9 mouse cellular contexts compared by ENCODE assay signal in genomic region chr3:101398877-101399276, GRCm38 (mm10). TPM values are rescaled to one million over a fixed set of nuclear protein-coding genes. Genes with fewer than 3 reads are reported as not detected.
DNase-seq lines count a peak whose midpoint lies in the region; ATAC-seq lines count a peak whose summit lies in the region.
"Had no signal": no experiment of that assay in that cellular context is flagged by ENCODE, and none has a peak within 500 bp of the region (broad histone marks: within the 10 kb centered on the region; RNA-seq: fewer than 3 reads in every experiment).

No protein-coding gene starts in this region.

- no peaks in the 10 kb centered on the region for H3K36me3 ChIP-seq in lung, embryonic 16.5 days (ENCODE audit: control insufficient read depth, insufficient read depth, low read length)
- H3K36me3 ChIP-seq in intestine, embryonic 14.5 days (ENCODE audit: control insufficient read depth, insufficient read depth, low read length): no peaks in the 10 kb centered on the region
- no peaks in the 10 kb centered on the region for H3K36me3 ChIP-seq in stomach, embryonic 15.5 days

- 77% methylated on average over 2 of the region's 2 CpGs for WGBS in lung, embryonic 16.5 days
- WGBS in intestine, embryonic 14.5 days: 61% methylated on average over 2 of the region's 2 CpGs
- 77% methylated on average over 2 of the region's 2 CpGs for WGBS in stomach, embryonic 15.5 days

- no peaks in the 10 kb centered on the region for H3K27me3 ChIP-seq in lung, embryonic 16.5 days (ENCODE audit: control insufficient read depth, insufficient read depth, low read depth, low read length)
- no peaks in the 10 kb centered on the region for H3K27me3 ChIP-seq in intestine, embryonic 14.5 days (replicated peaks; ENCODE audit: control insufficient read depth, insufficient read depth, low read length)
- no peaks in the 10 kb centered on the region for H3K27me3 ChIP-seq in stomach, embryonic 15.5 days (replicated peaks)

- no peaks in the 10 kb centered on the region for H3K9me3 ChIP-seq in lung, embryonic 16.5 days (ENCODE audit: control insufficient read depth, low read length)
- H3K9me3 ChIP-seq in intestine, embryonic 14.5 days (ENCODE audit: control insufficient read depth, low read length): no peaks in the 10 kb centered on the region
- H3K9me3 ChIP-seq in stomach, embryonic 15.5 days: no peaks in the 10 kb centered on the region

- peak overlapping the region; percentile 34; the same call in 1 of the 2 replicates for H3K27ac ChIP-seq in lung, embryonic 16.5 days (ENCODE audit: low read length)
- peak overlapping the region; percentile 17; the same call in 1 of the 2 replicates for H3K27ac ChIP-seq in intestine, embryonic 14.5 days (ENCODE audit: low read depth)
- peak overlapping the region; percentile 70 for H3K27ac ChIP-seq in stomach, embryonic 15.5 days

- no peak for ATAC-seq in lung, embryonic 16.5 days (ENCODE audit: low read depth)
- no peak for ATAC-seq in intestine, embryonic 14.5 days (replicated peaks; ENCODE audit: low FRiP score, low TSS enrichment, low read depth)
- ATAC-seq in stomach, embryonic 15.5 days (ENCODE audit: insufficient read depth, low FRiP score, low read depth): no peak

- DNase-seq in cerebellum, postnatal 14 days: peak; percentile 62 to 77
- no peak for DNase-seq in cerebellum, adult 9-10 months
- no peak for DNase-seq in lung, postnatal 14 days
- DNase-seq in intestine, embryonic 14.5 days (ENCODE audit: low spot score): no peak
- no peak for DNase-seq in right cerebral cortex, postnatal 25 days
- DNase-seq in lung, postnatal 36 days: no peak
- DNase-seq: thymus, adult 18-20 months had no signal

- no peak overlapping the region for H3K4me2 ChIP-seq in lung, embryonic 16.5 days (ENCODE audit: low read depth, low read length)
- no peak overlapping the region for H3K4me2 ChIP-seq in intestine, embryonic 14.5 days (ENCODE audit: low read length)
- 0 out of 2 replicates have a peak overlapping the region, but pooled peaks have one; percentile 1 for H3K4me2 ChIP-seq in stomach, embryonic 15.5 days

- no peak overlapping the region for H3K9ac ChIP-seq in lung, embryonic 16.5 days (ENCODE audit: low read length)
- no peak overlapping the region for H3K9ac ChIP-seq in intestine, embryonic 14.5 days (ENCODE audit: low read length)
- H3K9ac ChIP-seq in stomach, embryonic 15.5 days: no peak overlapping the region

- peaks cover 56% of the 10 kb centered on the region for H3K4me1 ChIP-seq in lung, embryonic 16.5 days (replicated peaks; ENCODE audit: control insufficient read depth, insufficient read depth, low read length)
- H3K4me1 ChIP-seq in intestine, embryonic 14.5 days (replicated peaks; ENCODE audit: control insufficient read depth, insufficient read depth, low read length): peaks cover 79% of the 10 kb centered on the region
- peaks cover 66% of the 10 kb centered on the region for H3K4me1 ChIP-seq in stomach, embryonic 15.5 days

- H3K4me3 ChIP-seq in lung, embryonic 16.5 days (ENCODE audit: low read length): no peak overlapping the region
- H3K4me3 ChIP-seq in intestine, embryonic 14.5 days (ENCODE audit: low read depth, low read length): no peak overlapping the region
- no peak overlapping the region for H3K4me3 ChIP-seq in stomach, embryonic 15.5 days (replicated peaks)

RNA-seq across cellular contexts. Expression of gene Igsf3, which starts 22.0 kb away (rescaled TPM):
- polyA plus RNA-seq in lung, embryonic 16.5 days (2015; fragmentation: Nextera tagmentation; extraction: Ambion mirVana): 40.5 and 40.6 TPM in 2 replicates
- 18.3 and 19.3 TPM in 2 replicates for polyA plus RNA-seq in intestine, embryonic 14.5 days (2014; fragmentation: Nextera tagmentation; extraction: Ambion mirVana)
- polyA plus RNA-seq in stomach, embryonic 15.5 days (2015; fragmentation: Nextera tagmentation; extraction: Ambion mirVana): 32.0 and 37.0 TPM in 2 replicates

Comparison
In these comparisons a context has a peak if more than half of its experiments do, and no peak if none do; other contexts are left out.
1. DNase-seq: peak in cerebellum, postnatal 14 days (2 of 2); none in cerebellum, adult 9-10 months (single experiment), lung, postnatal 14 days (single experiment), intestine, embryonic 14.5 days (single experiment), right cerebral cortex, postnatal 25 days (single experiment) and lung, postnatal 36 days (single experiment).
2. H3K27ac ChIP-seq: peak in every context shown above with its lines; median percentile 70 in stomach, embryonic 15.5 days; 34 in lung, embryonic 16.5 days; 17 in intestine, embryonic 14.5 days.